ENCODE assay signal across 8 mouse cellular contexts in genomic region chr4:3419920-3420499, GRCm38 (mm10).
DNase-seq lines count a peak whose midpoint lies in the region; ATAC-seq and TF ChIP-seq lines count a peak whose summit lies in the region.
"Had no signal": no experiment of that assay in that cellular context is flagged by ENCODE, and none has a peak within 500 bp of the region (broad histone marks: within the 10 kb centered on the region; RNA-seq: fewer than 3 reads in every experiment).

No protein-coding gene starts in this region.

- H3K4me1 ChIP-seq in limb, embryonic 14.5 days (ENCODE audit: control insufficient read depth, insufficient read depth, low read length), result no peaks in the 10 kb centered on the region
- H3K4me1 ChIP-seq in stomach, embryonic 15.5 days, result no peaks in the 10 kb centered on the region
- H3K4me1 ChIP-seq: neural tube, embryonic 12.5 days had no signal

- H3K4me2 ChIP-seq in limb, embryonic 14.5 days (replicated peaks; ENCODE audit: low read depth, low read length, severe bottlenecking), result no peak overlapping the region
- no peak overlapping the region for H3K4me2 ChIP-seq in stomach, embryonic 15.5 days
- H3K4me2 ChIP-seq: neural tube, embryonic 12.5 days had no signal

- TF ChIP-seq POLR2A in limb, embryonic 14.5 days (IDR thresholded peaks at IDR 0.05; ENCODE audit: borderline replicate concordance, extremely low read depth, insufficient read depth, insufficient read length), result no peak

- no peaks in the 10 kb centered on the region for H3K27me3 ChIP-seq in limb, embryonic 14.5 days (ENCODE audit: control insufficient read depth, insufficient read depth, low read length)
- H3K27me3 ChIP-seq in stomach, embryonic 15.5 days (replicated peaks), result no peaks in the 10 kb centered on the region
- H3K27me3 ChIP-seq: neural tube, embryonic 12.5 days had no signal

- no peaks in the 10 kb centered on the region for H3K36me3 ChIP-seq in limb, embryonic 14.5 days (ENCODE audit: control insufficient read depth, insufficient read depth, low read length)
- no peaks in the 10 kb centered on the region for H3K36me3 ChIP-seq in stomach, embryonic 15.5 days
- H3K36me3 ChIP-seq: neural tube, embryonic 12.5 days had no signal

- no peak overlapping the region for H3K9ac ChIP-seq in limb, embryonic 14.5 days (ENCODE audit: low read depth, low read length, severe bottlenecking)
- H3K9ac ChIP-seq in stomach, embryonic 15.5 days, result no peak overlapping the region
- H3K9ac ChIP-seq: neural tube, embryonic 12.5 days had no signal

- H3K4me3 ChIP-seq in limb, embryonic 14.5 days (replicated peaks; ENCODE audit: low read length), result no peak overlapping the region
- H3K4me3 ChIP-seq in stomach, embryonic 15.5 days (replicated peaks), result no peak overlapping the region
- H3K4me3 ChIP-seq: neural tube, embryonic 12.5 days had no signal

- DNase-seq in retina, embryonic 14.5 days (ENCODE audit: low spot score), result peak; percentile 37
- no peak for DNase-seq in retina, postnatal 1 day
- peak; percentile 26 for DNase-seq in WW6 (ENCODE audit: low read depth, low spot score)
- DNase-seq in embryo, embryonic 10 days (ENCODE audit: low spot score), result peak; percentile 53
- DNase-seq in kidney, adult 8-10 months, result peak; percentile 33 to 76
- DNase-seq in limb, embryonic 14.5 days (ENCODE audit: low spot score), result peak; percentile 73

- H3K9me3 ChIP-seq in limb, embryonic 14.5 days (ENCODE audit: control insufficient read depth, low read length), result no peaks in the 10 kb centered on the region
- H3K9me3 ChIP-seq in stomach, embryonic 15.5 days, result no peaks in the 10 kb centered on the region

- no peak overlapping the region for H3K27ac ChIP-seq in limb, embryonic 14.5 days (replicated peaks; ENCODE audit: low read depth, low read length)
- H3K27ac ChIP-seq in stomach, embryonic 15.5 days, result no peak overlapping the region
- H3K27ac ChIP-seq: neural tube, embryonic 12.5 days had no signal

- peak; percentile 53; the same call in 1 of the 2 replicates for ATAC-seq in limb, embryonic 14.5 days (ENCODE audit: low FRiP score, low read depth)
- 0 out of 2 replicates have a peak, but pooled peaks have one; percentile 14 for ATAC-seq in stomach, embryonic 15.5 days (ENCODE audit: insufficient read depth, low FRiP score, low read depth)

- 37% methylated on average over 3 of the region's 3 CpGs for WGBS in limb, embryonic 14.5 days
- WGBS in stomach, embryonic 15.5 days, result 12% methylated on average over 3 of the region's 3 CpGs
